Mouse (Mus musculus): ENCODE measurements around the gene Sf3a3. TPM values are rescaled to one million over a fixed set of nuclear protein-coding genes. Genes with fewer than 3 reads are reported as not detected.

Sf3a3 gene
- polyA plus RNA-seq, 1 experiment = 14.5 TPM

- TF ChIP-seq CTCF (conservative IDR thresholded peaks at IDR 0.05; ENCODE audit: insufficient read depth, insufficient read length, low read depth, low read length) (no peak), POLR2A (IDR thresholded peaks at IDR 0.05; ENCODE audit: low read depth, low read length) (no peak)
- Histone ChIP-seq H3K36me3 (ENCODE audit: control insufficient read depth, insufficient read depth, low read length) (no peaks in the 10 kb centered on the region), H3K27ac (ENCODE audit: insufficient read depth, low read depth, low read length) (peak overlapping the region; percentile 47), H3K4me1 (ENCODE audit: control insufficient read depth, insufficient read depth, low read length) (peaks cover 25% of the 10 kb centered on the region; the same call in 1 of the 2 replicates), H3K4me3 (ENCODE audit: insufficient read depth, low read depth, low read length) (no peak overlapping the region), H3K27me3 (replicated peaks; ENCODE audit: control insufficient read depth, insufficient read depth, low read length) (no peaks in the 10 kb centered on the region)
- 49% methylated on average over 6 of the region's 6 CpGs for WGBS
- DNase-seq = no peak
These were observed 14.8 kb upstream of the Sf3a3 start for GRCm38 (mm10) chr4:124699791-124700190.

GRCm38 (mm10) chr4:124700248-124700971, 14.2 kb upstream of the Sf3a3 start, which contains the start of gene Fhl3:
Fhl3 (plus strand) TSS chr4:124700701.
- peak; percentile 87 for DNase-seq
- Histone ChIP-seq H3K27me3 (replicated peaks; ENCODE audit: control insufficient read depth, insufficient read depth, low read length) (no peaks in the 10 kb centered on the region), H3K27ac (ENCODE audit: insufficient read depth, low read depth, low read length) (peak within 1 kb of the TSS; percentile 47), H3K36me3 (ENCODE audit: control insufficient read depth, insufficient read depth, low read length) (no peaks in the 10 kb centered on the region), H3K4me1 (ENCODE audit: control insufficient read depth, insufficient read depth, low read length) (peaks cover 20% of the 10 kb centered on the region; the same call in 1 of the 2 replicates), H3K4me3 (ENCODE audit: insufficient read depth, low read depth, low read length) (peak within 1 kb of the TSS; percentile 72)
- TF ChIP-seq POLR2A (IDR thresholded peaks at IDR 0.05; ENCODE audit: low read depth, low read length) (peak; percentile 25), CTCF (conservative IDR thresholded peaks at IDR 0.05; ENCODE audit: insufficient read depth, insufficient read length, low read depth, low read length) (no peak)
- 2% methylated on average over 59 of the region's 59 CpGs for WGBS

GRCm38 (mm10) chr4:124701052-124701845, 13.3 kb upstream of the Sf3a3 start:
- no peak for TF ChIP-seq CTCF (conservative IDR thresholded peaks at IDR 0.05; ENCODE audit: insufficient read depth, insufficient read length, low read depth, low read length)
- TF ChIP-seq POLR2A (IDR thresholded peaks at IDR 0.05; ENCODE audit: low read depth, low read length) = no peak
- Histone ChIP-seq H3K27me3 (replicated peaks; ENCODE audit: control insufficient read depth, insufficient read depth, low read length) (no peaks in the 10 kb centered on the region), H3K27ac (ENCODE audit: insufficient read depth, low read depth, low read length) (no peak overlapping the region), H3K36me3 (ENCODE audit: control insufficient read depth, insufficient read depth, low read length) (no peaks in the 10 kb centered on the region), H3K4me1 (ENCODE audit: control insufficient read depth, insufficient read depth, low read length) (peaks cover 15% of the 10 kb centered on the region; the same call in 1 of the 2 replicates), H3K4me3 (ENCODE audit: insufficient read depth, low read depth, low read length) (peak overlapping the region; percentile 72)
- DNase-seq = no peak
- WGBS = 25% methylated on average over 22 of the region's 22 CpGs

GRCm38 (mm10) chr4:124701916-124702315, 12.7 kb upstream of the Sf3a3 start:
- no peak for TF ChIP-seq CTCF (conservative IDR thresholded peaks at IDR 0.05; ENCODE audit: insufficient read depth, insufficient read length, low read depth, low read length)
- no peak for TF ChIP-seq POLR2A (IDR thresholded peaks at IDR 0.05; ENCODE audit: low read depth, low read length)
- DNase-seq = no peak
- Histone ChIP-seq H3K27me3 (replicated peaks; ENCODE audit: control insufficient read depth, insufficient read depth, low read length) (no peaks in the 10 kb centered on the region), H3K36me3 (ENCODE audit: control insufficient read depth, insufficient read depth, low read length) (no peaks in the 10 kb centered on the region), H3K4me3 (ENCODE audit: insufficient read depth, low read depth, low read length) (no peak overlapping the region; the same call in 1 of the 2 replicates), H3K4me1 (ENCODE audit: control insufficient read depth, insufficient read depth, low read length) (peaks cover 12% of the 10 kb centered on the region; the same call in 1 of the 2 replicates), H3K27ac (ENCODE audit: insufficient read depth, low read depth, low read length) (no peak overlapping the region)
- WGBS = 60% methylated on average over 4 of the region's 5 CpGs

GRCm38 (mm10) chr4:124703406-124703805, 11.2 kb upstream of the Sf3a3 start:
- H3K27me3 ChIP-seq (replicated peaks; ENCODE audit: control insufficient read depth, insufficient read depth, low read length) = no peaks in the 10 kb centered on the region
- WGBS = 46% methylated on average over 2 of the region's 2 CpGs
- DNase-seq = peak; percentile 22
- peak overlapping the region; percentile 64; the same call in 1 of the 2 replicates for H3K27ac ChIP-seq (ENCODE audit: insufficient read depth, low read depth, low read length)
- H3K4me3 ChIP-seq (ENCODE audit: insufficient read depth, low read depth, low read length) = no peak overlapping the region
- peaks cover 12% of the 10 kb centered on the region; the same call in 1 of the 2 replicates for H3K4me1 ChIP-seq (ENCODE audit: control insufficient read depth, insufficient read depth, low read length)
- TF ChIP-seq POLR2A (IDR thresholded peaks at IDR 0.05; ENCODE audit: low read depth, low read length) = no peak
- TF ChIP-seq CTCF (conservative IDR thresholded peaks at IDR 0.05; ENCODE audit: insufficient read depth, insufficient read length, low read depth, low read length) = no peak
- no peaks in the 10 kb centered on the region for H3K36me3 ChIP-seq (ENCODE audit: control insufficient read depth, insufficient read depth, low read length)

GRCm38 (mm10) chr4:124703881-124704796, 10.4 kb upstream of the Sf3a3 start:
- Histone ChIP-seq H3K4me3 (ENCODE audit: insufficient read depth, low read depth, low read length) (no peak overlapping the region), H3K27ac (ENCODE audit: insufficient read depth, low read depth, low read length) (peak overlapping the region; percentile 64), H3K4me1 (ENCODE audit: control insufficient read depth, insufficient read depth, low read length) (peaks cover 11% of the 10 kb centered on the region; the same call in 1 of the 2 replicates), H3K27me3 (replicated peaks; ENCODE audit: control insufficient read depth, insufficient read depth, low read length) (no peaks in the 10 kb centered on the region), H3K36me3 (ENCODE audit: control insufficient read depth, insufficient read depth, low read length) (no peaks in the 10 kb centered on the region)
- peak; percentile 22 for DNase-seq
- TF ChIP-seq CTCF (conservative IDR thresholded peaks at IDR 0.05; ENCODE audit: insufficient read depth, insufficient read length, low read depth, low read length) = no peak
- WGBS = 44% methylated on average over 6 of the region's 6 CpGs
